Mouse (Mus musculus) forebrain, embryonic 12.5 days (tissue): Measurements from ENCODE around the gene Tnrc18. TPM values are rescaled to one million over a fixed set of nuclear protein-coding genes. Genes with fewer than 3 reads are reported as not detected.

Experiments used
- ATAC-seq: fragments of 200-750 bp; cut with Nextera tagmentation; 2 replicates; pipeline ENCODE4 v1.8.0; 2017; ENCODE audit warnings: moderate TSS enrichment; ENCODE audit not compliant: low FRiP score
- H3K27ac ChIP-seq: fragments of 300-500 bp; sonication (generic); 2 replicates; pipeline ENCODE4 v1.5.1; 2016; ENCODE audit warnings: mild to moderate bottlenecking
- H3K27me3 ChIP-seq: fragments of 300-500 bp; sonication (generic); 2 replicates; pipeline ENCODE4 v1.6.1; 2016; ENCODE audit warnings: mild to moderate bottlenecking
- H3K36me3 ChIP-seq: fragments of 300-500 bp; sonication (generic); replicated peaks from 2 replicates; pipeline ENCODE4 v1.6.1; 2016; ENCODE audit warnings: mild to moderate bottlenecking
- H3K4me1 ChIP-seq: fragments of 300-500 bp; sonication (generic); 2 replicates; pipeline ENCODE4 v1.6.1; 2016
- H3K4me2 ChIP-seq: fragments of 300-500 bp; sonication (generic); 2 replicates; pipeline ENCODE4 v1.6.1; 2016; ENCODE audit warnings: mild to moderate bottlenecking, moderate library complexity
- H3K4me3 ChIP-seq: fragments of 300-500 bp; sonication (generic); replicated peaks from 2 replicates; pipeline ENCODE4 v1.5.1; 2016; ENCODE audit warnings: mild to moderate bottlenecking
- H3K9ac ChIP-seq: fragments of 300-500 bp; sonication (generic); 2 replicates; pipeline ENCODE4 v1.6.1; 2016; ENCODE audit warnings: mild to moderate bottlenecking
- H3K9me3 ChIP-seq: fragments of 300-500 bp; sonication (generic); 2 replicates; pipeline ENCODE4 v1.6.1; 2016
- WGBS: fragments of 180-500 bp; shearing (Covaris S2); methylation state at CpG from one replicate; pipeline ENCODE4 v1.1.7; 2016; 5-methylcytosine and 5-hydroxymethylcytosine counted together
- polyA plus RNA-seq: library from polyadenylated mRNA; unstranded; fragments of >200 nt; fragmentation: Nextera tagmentation; extraction: Ambion mirVana; gene quantifications from 2 replicates; pipeline ENCODE4 v1.2.1, GENCODE M21; 2016

Tnrc18 gene
- polyA plus RNA-seq, 1 experiment from 2014 or later, result 64.6 TPM

DNA sequence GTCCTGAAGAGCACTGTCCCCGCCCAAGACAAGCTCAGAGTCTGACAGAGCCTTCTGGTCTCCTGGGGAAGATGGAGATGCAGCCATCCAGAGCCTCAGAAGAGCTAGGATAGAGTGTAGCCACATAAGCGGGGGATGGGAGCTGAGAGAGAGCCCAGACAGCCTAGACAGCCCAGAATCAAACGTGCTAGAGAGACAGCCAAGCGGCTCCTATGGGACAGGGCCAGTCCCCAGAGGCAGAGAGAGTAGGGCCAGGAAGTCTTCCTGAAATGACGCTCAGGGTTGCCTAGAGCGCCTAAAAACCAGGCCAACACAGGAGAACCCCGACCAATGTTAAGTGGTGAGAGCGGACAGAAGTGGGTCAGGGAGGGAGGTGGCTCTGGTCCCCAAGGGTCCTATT, 39.3 kb downstream of the Tnrc18 start:
- no peaks in the 10 kb centered on the region for H3K27me3 ChIP-seq
- no peak overlapping the region for H3K9ac ChIP-seq
- H3K4me3 ChIP-seq, result no peak overlapping the region
- no peaks in the 10 kb centered on the region for H3K9me3 ChIP-seq
- no peak overlapping the region for H3K27ac ChIP-seq
- no peak overlapping the region for H3K4me2 ChIP-seq
- whole genome bisulfite sequencing, result 72% methylated on average over 8 of the region's 8 CpGs
- peaks cover 69% of the 10 kb centered on the region for H3K36me3 ChIP-seq
- ATAC-seq, result no peak
- H3K4me1 ChIP-seq, result peaks cover 30% of the 10 kb centered on the region

DNA sequence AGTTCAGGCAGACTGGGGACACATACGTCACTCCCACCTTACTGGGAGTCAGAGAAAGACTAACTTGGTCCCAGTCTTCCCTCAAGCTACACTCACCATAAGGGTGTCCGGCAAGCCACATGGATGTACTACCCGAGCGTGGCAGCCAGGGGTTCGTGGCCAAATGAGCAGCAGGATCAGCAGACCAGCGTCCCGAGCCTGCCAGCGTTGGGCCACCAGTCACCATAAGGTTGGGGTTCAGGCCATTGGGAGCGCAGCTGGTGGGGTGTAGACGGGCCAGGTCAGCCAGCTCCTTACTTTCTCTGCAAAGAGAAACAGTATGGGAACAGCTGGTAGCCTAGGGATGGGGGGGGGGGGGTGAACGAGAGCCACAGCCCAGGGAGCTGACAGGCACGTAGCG, 41.4 kb downstream of the Tnrc18 start:
- H3K9me3 ChIP-seq, result no peaks in the 10 kb centered on the region
- H3K9ac ChIP-seq, result no peak overlapping the region
- H3K27me3 ChIP-seq, result no peaks in the 10 kb centered on the region
- WGBS, result 90% methylated on average over 12 of the region's 13 CpGs
- no peak overlapping the region for H3K27ac ChIP-seq
- no peak overlapping the region for H3K4me2 ChIP-seq
- peaks cover 80% of the 10 kb centered on the region for H3K36me3 ChIP-seq
- H3K4me3 ChIP-seq, result no peak overlapping the region
- ATAC-seq, result no peak
- peaks cover 26% of the 10 kb centered on the region; the same call in 1 of the 2 replicates for H3K4me1 ChIP-seq

DNA sequence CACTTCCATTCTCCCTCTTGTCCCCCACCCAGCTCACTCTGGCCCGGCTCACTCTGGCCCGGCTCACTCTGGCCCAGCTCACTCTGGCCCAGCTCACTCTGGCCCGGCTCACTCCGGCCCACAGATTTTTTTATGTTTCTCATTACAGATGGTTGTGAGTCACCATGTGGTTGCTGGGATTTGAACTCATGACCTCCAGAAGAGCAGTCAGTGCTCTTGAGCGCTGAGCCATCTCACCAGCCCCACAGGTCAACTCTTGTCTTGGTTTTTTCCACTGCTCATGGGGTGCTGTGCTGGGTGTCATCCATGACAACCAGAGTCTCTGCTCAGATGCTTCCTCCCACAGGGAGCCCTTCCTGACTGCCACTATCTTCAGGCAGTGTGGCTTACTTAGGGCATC, 42.7 kb downstream of the Tnrc18 start:
- Histone ChIP-seq H3K9ac (no peak overlapping the region), H3K4me1 (peaks cover 28% of the 10 kb centered on the region), H3K4me3 (no peak overlapping the region), H3K27ac (0 out of 2 replicates have a peak overlapping the region, but pooled peaks have one; percentile 36), H3K9me3 (no peaks in the 10 kb centered on the region), H3K27me3 (no peaks in the 10 kb centered on the region), H3K36me3 (peaks cover 93% of the 10 kb centered on the region), H3K4me2 (no peak overlapping the region)
- no peak for ATAC-seq
- 95% methylated on average over 5 of the region's 5 CpGs for WGBS

DNA sequence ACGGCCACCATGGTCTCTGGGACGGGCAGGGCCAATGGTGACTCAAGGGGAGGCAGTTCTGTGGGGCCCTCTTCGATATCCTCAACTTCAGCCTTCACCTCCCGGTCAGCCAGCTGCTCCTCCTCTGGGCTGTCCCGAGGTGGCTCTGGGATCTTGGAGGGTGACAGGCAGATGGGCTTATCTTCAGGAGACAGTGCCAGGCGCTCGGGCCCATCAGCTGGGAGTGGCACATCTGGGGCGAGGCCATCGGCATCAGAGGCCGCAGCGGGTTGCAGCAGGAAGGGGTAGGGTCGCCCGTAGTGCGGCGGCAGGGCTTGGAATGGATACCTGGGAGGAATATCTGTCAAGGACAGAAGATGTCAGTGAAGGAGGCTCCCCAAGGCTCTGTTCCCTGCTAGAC, 45.5 kb downstream of the Tnrc18 start:
- Histone ChIP-seq H3K36me3 (peaks cover 89% of the 10 kb centered on the region), H3K9ac (no peak overlapping the region), H3K4me3 (no peak overlapping the region), H3K9me3 (no peaks in the 10 kb centered on the region), H3K27ac (no peak overlapping the region), H3K27me3 (no peaks in the 10 kb centered on the region), H3K4me1 (peaks cover 33% of the 10 kb centered on the region), H3K4me2 (no peak overlapping the region)
- no peak for ATAC-seq
- WGBS, result 92% methylated on average over 15 of the region's 15 CpGs

DNA sequence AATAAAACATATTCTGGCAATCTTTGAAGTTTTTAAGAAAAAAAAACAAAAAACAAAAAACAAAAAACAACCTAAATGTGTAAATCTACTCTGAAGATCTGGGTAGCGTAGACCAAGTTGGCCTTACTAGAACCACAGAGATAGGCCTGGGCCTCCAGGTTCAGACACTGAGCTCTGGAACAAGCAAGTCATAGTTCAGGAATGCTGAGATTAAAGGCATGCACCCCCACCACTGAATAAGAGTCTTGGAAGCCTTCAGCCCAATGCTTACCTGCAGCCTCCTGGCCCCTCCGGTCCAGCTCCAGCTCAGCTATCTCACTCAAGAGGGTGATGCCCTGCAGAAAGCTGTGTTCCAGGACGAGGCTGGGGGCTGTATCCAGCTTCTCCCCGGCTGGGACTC, 46.4 kb downstream of the Tnrc18 start:
- Histone ChIP-seq H3K36me3 (peaks cover 90% of the 10 kb centered on the region), H3K9me3 (no peaks in the 10 kb centered on the region), H3K27me3 (no peaks in the 10 kb centered on the region), H3K27ac (no peak overlapping the region), H3K4me1 (peaks cover 33% of the 10 kb centered on the region), H3K4me3 (no peak overlapping the region), H3K9ac (no peak overlapping the region), H3K4me2 (no peak overlapping the region)
- no peak for ATAC-seq
- 88% methylated on average over 4 of the region's 4 CpGs for WGBS

DNA sequence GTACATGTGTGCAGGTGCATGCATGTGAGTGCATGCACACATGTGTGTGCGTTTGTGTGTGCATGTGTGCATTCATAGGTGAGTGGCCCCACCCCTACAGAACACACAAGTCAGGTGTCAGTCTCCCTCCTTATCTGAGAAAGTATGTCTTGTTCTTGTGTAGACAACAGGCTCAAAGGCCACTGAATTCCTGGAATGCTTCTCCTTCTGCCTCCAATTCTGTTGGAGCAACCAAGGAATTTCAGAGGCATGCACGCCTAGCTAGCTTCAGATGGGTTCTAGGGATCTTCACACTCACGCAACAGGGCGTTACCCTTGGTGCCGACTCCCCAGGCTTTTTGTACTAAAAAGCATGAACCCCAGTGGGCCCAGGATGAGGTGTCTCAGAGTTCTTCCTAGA, 47.8 kb downstream of the Tnrc18 start:
- Histone ChIP-seq H3K27ac (peak overlapping the region; percentile 84), H3K9me3 (no peaks in the 10 kb centered on the region), H3K36me3 (peaks cover 90% of the 10 kb centered on the region), H3K4me3 (no peak overlapping the region), H3K4me2 (no peak overlapping the region), H3K9ac (no peak overlapping the region), H3K4me1 (peaks cover 33% of the 10 kb centered on the region), H3K27me3 (no peaks in the 10 kb centered on the region)
- WGBS, result 73% methylated on average over 5 of the region's 5 CpGs
- ATAC-seq, result no peak

DNA sequence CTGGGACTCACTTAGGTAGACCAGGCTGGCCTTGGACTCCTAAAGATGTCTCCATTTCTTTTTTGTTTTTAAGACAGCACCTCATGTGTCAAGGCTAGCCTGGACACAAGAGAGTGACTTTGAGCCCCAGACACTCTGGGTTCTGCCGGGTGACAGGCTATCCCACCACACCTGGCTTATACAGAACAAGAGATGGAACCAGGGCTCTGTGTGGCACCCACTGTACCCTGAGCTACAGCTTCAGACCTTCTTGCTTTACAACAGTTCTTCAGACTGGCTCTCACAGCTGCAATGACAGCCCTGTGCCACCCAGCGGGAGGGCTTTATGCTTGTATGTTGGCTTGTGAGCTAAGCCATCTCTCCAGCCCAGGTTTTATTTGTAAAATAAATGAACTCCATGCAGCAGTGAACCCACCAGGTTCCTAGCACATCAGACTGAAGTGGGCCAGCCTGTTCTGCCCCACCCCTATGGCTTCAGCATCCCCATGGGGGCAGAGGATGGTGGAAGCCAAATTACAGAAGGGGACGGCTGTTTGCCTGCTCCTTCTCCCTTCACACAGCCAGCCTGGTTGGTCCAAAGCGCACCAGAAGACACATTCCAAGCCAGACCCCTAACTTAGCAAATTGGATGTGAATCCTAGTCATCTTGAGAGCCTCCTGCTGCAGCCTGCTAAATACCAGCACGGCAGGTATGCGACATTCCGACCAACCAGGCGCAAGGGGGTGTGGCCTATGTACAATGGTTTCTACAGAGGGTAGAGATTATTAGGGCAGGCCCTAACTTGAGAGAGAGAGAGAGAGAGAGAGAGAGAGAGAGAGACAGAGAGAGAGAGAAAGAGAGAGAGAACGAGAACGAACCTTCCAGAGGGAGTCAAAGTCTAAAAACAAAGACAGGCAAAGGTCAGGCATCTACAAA, 48.9 kb downstream of the Tnrc18 start:
- Histone ChIP-seq H3K9ac (no peak overlapping the region; the same call in 1 of the 2 replicates), H3K4me2 (no peak overlapping the region), H3K36me3 (peaks cover 90% of the 10 kb centered on the region), H3K27ac (peak overlapping the region; percentile 84), H3K27me3 (no peaks in the 10 kb centered on the region), H3K4me1 (peaks cover 36% of the 10 kb centered on the region), H3K4me3 (no peak overlapping the region), H3K9me3 (no peaks in the 10 kb centered on the region)
- 36% methylated on average over 10 of the region's 10 CpGs for WGBS
- ATAC-seq, result no peak

DNA sequence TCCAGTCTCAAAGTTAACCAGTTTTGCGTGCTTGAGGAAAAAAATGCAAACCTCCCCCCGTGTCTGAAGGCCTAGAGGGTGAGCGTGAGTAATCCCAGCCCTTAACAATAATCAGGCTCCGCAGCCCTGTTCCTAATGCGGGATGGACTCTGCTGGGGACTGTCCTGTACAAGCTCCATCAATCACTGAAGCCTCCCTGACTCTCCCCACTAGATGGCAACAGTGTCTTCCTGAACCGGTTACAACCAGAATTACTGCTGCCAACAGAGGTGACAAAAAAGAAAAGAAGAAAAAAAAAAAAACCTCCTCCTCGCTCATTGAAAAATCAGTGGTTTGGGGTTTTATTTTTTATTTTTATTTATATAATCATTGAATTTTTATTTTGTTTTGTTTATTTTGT, 49.5 kb downstream of the Tnrc18 start:
- H3K9me3 ChIP-seq, result no peaks in the 10 kb centered on the region
- ATAC-seq, result peak; percentile 52; the same call in 1 of the 2 replicates
- H3K9ac ChIP-seq, result no peak overlapping the region
- no peak overlapping the region for H3K4me2 ChIP-seq
- H3K27me3 ChIP-seq, result no peaks in the 10 kb centered on the region
- peaks cover 89% of the 10 kb centered on the region for H3K36me3 ChIP-seq
- WGBS, result 21% methylated on average over 7 of the region's 7 CpGs
- H3K4me1 ChIP-seq, result peaks cover 36% of the 10 kb centered on the region
- H3K4me3 ChIP-seq, result no peak overlapping the region
- H3K27ac ChIP-seq, result no peak overlapping the region; the same call in 1 of the 2 replicates

DNA sequence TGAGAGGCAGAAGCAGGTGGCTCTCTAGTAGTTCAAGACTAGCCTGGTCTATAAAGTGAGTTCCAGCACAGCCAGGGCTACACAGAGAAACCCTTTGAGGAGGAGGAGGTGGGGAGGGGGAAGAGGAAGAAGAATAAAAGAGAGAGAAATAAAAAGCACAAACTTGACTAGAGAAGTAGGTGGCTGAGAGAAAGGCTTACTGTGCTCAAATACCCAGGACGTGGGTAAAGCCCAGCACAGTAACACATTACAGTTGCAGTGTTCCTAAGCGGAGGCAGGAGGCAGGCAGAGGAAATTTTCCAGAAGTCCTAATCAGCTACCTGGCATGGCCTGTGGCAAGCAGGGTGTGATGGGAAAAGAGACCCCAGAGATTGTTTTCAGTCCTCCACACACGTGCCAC, 50.8 kb downstream of the Tnrc18 start:
- H3K9me3 ChIP-seq, result no peaks in the 10 kb centered on the region
- H3K4me1 ChIP-seq, result peaks cover 43% of the 10 kb centered on the region
- H3K4me2 ChIP-seq, result no peak overlapping the region
- WGBS, result 94% methylated on average over 3 of the region's 3 CpGs
- H3K4me3 ChIP-seq, result no peak overlapping the region
- H3K36me3 ChIP-seq, result peaks cover 89% of the 10 kb centered on the region
- 0 out of 2 replicates have a peak overlapping the region, but pooled peaks have one; percentile 19 for H3K27ac ChIP-seq
- H3K27me3 ChIP-seq, result no peaks in the 10 kb centered on the region
- ATAC-seq, result no peak
- no peak overlapping the region for H3K9ac ChIP-seq

DNA sequence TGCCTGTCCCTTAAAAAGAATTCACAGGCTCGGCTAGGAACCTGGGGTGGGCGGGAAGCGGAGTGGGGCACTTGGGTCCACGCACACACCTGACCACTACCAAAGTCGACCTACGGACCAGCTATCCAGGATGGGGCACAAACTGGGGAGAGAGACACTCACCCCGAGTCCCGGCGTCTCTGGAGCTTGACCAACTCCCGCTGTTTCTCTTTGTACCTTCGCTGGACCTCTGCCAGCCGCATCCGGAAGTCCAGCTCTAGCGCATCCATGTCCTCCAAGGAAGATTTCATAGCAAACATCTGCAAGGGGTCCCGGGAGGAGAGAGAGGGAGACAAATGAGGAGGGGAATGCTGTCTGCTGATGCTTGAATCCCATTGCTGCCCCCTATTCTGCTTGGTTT, 52.6 kb downstream of the Tnrc18 start:
- Histone ChIP-seq H3K4me2 (no peak overlapping the region), H3K4me1 (peaks cover 33% of the 10 kb centered on the region), H3K36me3 (peaks cover 89% of the 10 kb centered on the region), H3K27me3 (no peaks in the 10 kb centered on the region), H3K9ac (no peak overlapping the region), H3K9me3 (no peaks in the 10 kb centered on the region), H3K4me3 (no peak overlapping the region), H3K27ac (peak overlapping the region; percentile 10; the same call in 1 of the 2 replicates)
- ATAC-seq, result no peak
- WGBS, result 77% methylated on average over 15 of the region's 15 CpGs

DNA sequence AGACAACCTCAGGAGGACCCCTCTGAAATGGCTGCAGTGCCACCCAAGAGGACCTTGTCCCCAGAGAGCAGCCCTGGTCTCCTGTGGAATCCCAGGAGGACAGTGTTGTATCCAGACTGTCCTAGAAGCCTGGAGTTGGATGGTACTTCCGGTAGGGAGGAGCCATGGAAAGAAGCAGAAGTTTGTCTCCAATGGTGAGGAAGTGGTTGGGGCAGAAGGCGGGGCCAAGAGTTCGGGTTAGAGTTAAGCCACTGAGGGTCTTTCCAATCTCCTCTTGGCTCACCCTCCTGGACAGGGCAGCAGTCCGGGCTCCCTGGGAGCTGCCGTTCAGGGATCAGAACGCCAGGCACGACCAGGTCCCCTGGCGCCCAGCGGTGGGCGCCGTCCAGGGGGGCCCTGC, 53.2 kb downstream of the Tnrc18 start:
- Histone ChIP-seq H3K36me3 (peaks cover 89% of the 10 kb centered on the region), H3K27ac (peak overlapping the region; percentile 25; the same call in 1 of the 2 replicates)

DNA sequence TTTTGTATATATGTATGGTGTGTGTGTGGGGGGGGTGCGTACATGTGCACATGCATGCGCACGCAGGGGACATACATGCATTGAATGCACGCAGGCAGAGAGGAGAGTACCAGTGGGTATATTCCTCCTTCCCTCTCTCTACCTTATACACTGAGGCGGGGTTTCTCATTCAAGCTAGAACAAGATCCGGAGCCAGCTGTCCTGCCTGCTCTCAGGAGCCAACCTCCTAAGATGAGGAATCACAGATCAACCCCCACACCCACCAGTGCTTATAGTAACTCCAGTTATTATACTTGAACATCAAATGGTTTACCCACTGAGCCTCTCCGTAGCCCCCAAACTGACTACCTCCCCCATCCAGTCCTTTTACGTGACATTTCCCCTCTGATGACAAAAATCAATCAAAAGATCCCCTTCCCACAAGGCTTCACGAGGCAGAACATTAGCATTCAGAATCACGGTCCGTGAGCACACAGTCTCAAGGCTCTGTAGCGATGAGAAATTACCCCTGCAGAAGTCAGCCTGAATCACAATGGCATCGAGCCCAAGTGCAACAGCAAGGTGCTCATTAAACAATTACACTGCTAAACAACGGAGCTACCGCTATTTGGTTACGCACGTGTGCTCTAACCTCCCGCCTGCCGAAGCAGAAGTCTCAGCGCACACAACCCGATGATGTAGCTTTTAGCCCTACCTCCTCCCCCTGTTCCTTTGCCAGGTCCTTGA, 55.2 kb downstream of the Tnrc18 start:
- Histone ChIP-seq H3K27ac (peak overlapping the region; percentile 73), H3K9me3 (no peaks in the 10 kb centered on the region), H3K36me3 (peaks cover 99% of the 10 kb centered on the region), H3K4me1 (0 out of 2 replicates have a peak, but pooled peaks cover 15% of the 10 kb centered on the region), H3K4me2 (no peak overlapping the region), H3K27me3 (no peaks in the 10 kb centered on the region), H3K4me3 (no peak overlapping the region), H3K9ac (no peak overlapping the region)
- WGBS, result 75% methylated on average over 21 of the region's 21 CpGs
- peak; percentile 8; the same call in 1 of the 2 replicates for ATAC-seq

More for the DNA sequence above, 53.2 kb downstream of the Tnrc18 start:
- Histone ChIP-seq H3K4me1 (peaks cover 27% of the 10 kb centered on the region), H3K9ac (no peak overlapping the region), H3K27me3 (no peaks in the 10 kb centered on the region), H3K4me3 (no peak overlapping the region), H3K9me3 (no peaks in the 10 kb centered on the region), H3K4me2 (no peak overlapping the region)
- ATAC-seq, result no peak
- WGBS, result 45% methylated on average over 11 of the region's 11 CpGs
